Mouse (Mus musculus) layer of hippocampus, adult 11-12 months (tissue): Measurements from ENCODE around the gene Msrb3.

Experiments used
- DNase-seq: peaks from one replicate; pipeline ENCODE4 v3.0.0; 2022; ENCODE audit warnings: low spot score

Gene Msrb3

DNA sequence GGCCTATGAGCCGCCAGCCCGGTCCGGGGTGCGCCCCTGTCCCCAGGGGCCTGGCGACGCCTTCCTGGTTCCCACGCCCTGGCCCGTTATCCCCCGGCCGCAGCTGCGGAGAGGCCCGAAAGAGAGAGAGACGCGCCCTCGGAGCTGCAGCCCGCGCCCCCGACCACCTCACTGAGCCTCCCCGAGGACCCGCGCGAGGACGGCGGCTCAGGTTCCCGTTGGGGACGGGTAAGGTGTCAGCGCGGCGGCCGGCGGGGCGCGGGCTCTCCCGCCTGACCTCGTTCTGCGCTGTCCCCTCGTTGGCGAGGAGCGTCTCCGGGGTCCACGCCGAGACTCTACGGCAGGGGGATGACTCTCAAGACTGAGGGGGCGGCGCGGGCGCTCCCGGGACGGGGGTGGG is 544 bp downstream of the Msrb3 start:
- no peak for DNase-seq

DNA sequence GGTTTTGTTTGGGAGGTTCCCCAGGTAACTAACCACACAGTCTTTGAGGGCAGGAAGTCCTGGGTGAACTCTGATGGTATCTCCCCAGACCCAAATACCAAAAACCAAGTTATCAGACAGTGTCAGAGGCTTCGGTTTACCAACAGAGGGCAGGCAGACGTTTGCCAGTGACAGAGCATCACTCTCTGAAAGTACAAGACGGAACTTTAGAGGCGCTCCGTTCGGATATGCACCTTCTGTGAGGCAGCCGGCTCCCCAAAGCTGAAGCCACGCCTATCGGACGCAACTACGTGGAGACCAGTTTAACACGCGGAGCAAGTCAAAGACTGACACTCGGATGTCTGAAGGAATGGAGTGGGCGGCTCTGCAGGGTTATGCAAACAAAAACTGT is 3.0 kb downstream of the Msrb3 start:
- DNase-seq: no peak

DNA sequence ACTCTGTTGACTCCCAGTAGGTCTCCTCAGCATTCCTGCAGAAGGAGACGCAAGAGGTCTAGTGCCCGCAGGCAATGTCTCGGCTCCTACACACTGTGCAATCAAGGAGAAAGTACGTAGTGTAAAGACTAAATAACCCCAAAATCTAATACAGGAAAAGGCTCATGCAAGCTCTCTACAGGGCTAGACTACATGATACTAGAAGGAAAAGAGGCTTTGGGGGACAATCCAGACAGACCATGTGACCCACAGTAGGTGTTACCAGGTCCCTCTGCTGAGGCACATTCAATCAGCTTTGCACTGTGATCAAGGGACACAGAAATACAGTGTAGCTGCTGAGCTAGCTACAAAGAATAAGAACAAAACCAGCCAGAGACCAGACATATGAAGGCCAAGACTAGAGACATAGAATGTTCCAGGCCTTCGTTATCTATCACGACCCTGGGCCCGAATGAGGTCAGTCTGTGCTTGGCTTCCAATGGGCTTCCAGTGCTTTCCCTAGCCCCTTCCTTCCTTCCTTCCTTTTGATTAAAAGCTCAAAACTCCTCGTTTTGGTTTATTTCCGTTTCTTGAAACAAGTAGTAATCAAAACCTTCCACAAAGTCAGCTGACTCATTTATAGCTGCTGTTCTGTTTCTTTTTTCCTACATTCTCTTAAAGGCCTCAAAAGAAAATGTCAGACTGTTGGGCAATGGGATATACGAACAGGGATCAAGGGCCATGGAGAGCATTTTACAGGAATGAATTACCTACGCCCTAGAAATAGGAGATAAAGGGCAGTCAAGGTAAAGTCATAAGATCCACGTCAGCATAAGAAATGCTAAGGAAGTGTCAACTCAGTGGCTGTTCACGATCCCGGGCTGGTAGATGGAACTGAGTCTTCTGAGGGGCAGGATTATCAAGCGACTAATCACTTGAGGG is 3.7 kb downstream of the Msrb3 start:
- DNase-seq: no peak

DNA sequence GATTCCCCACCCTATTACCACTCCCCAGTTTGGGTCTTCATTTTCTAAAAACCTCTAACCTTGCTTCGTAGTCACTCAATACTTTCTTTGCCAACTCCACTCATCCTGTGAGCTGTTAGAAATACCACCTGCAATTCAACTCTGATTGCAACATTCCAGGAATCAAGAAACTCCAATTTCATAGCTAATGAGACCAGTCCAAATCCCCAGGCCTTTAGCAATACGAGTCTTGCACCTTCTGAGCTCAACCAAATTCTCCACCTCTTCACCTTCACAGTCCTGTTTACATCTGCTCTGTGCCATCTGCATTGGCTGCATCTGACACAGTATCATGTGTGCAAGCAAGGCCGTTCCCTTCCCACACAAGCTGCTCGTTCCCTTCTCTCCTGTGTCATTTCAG is 5.0 kb downstream of the Msrb3 start:
- no peak for DNase-seq

DNA sequence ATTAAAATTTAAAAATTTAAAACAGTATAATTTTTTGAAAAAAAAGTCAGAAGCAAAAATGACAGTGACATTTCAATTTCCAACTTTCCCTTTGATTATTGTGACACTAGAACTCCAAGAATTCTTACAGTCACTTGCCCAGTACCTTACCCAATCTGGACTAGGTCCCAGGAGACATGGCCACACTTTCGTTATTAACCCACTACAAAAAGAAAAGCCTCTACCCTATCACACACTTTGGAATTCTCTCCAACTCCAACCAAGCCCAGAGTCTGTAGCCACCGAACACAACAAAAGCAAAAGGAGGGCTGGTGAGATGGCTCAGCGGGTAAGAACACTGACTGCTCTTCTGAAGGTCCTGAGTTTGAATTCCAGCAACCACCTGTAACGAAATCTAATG is 7.8 kb downstream of the Msrb3 start:
- no peak for DNase-seq

DNA sequence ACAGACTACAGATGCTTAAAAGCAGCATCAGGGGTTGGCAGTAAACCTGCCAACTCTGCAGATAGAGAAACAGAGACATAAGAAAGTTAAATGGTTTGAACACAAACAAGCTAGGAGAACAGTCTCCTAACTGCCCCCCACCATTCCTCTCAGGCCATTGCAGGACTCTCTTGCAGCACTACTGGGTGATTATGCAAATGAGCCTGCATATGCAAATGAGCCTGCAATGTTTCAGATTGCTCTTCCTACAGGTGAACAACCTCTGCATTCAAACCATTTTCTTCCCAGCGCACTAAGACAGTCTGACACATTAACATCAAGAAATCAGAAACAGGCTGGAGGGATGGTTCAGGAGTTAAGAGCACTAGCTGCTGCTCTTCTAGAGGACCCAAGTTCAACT is 8.3 kb downstream of the Msrb3 start:
- DNase-seq: no peak

DNA sequence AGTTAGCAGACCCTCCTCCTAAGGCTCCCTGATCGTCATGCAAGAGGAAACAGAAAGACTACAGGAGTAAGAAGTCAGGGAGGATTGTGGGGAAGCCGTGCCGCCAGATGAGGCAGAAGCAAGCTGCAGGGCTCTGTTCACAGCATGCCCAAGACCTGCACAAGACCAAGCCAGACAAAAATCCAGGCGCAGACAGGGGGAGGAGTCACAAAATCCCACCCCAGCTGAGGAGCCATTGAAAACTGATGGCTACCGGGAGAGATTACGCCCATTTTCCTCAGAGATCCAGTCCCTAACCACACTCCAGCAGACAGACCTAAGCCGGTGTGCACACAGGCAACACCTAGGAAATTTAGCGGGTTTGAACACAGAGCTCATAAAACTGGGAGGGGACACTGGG is 10.4 kb downstream of the Msrb3 start:
- no peak for DNase-seq

DNA sequence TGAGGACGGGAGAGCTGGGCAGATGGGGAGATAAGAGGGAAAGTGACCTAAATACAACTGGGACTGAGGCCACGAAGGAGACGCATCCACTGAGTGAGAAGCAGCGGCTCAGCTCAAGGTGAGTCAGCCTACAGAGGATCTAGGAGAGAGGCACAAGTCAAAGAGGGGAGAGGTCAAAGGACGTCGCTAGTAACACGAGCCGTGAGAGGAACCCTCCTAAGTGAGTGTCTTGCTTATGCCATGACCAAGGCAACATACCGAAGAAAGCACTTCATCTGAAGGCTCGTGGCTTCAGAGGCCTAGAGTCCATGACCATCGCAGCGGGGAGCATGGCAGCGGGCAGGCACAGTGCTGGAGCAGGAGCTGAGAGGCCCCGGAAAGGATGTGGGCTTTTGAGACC is 14.7 kb downstream of the Msrb3 start:
- no peak for DNase-seq

DNA sequence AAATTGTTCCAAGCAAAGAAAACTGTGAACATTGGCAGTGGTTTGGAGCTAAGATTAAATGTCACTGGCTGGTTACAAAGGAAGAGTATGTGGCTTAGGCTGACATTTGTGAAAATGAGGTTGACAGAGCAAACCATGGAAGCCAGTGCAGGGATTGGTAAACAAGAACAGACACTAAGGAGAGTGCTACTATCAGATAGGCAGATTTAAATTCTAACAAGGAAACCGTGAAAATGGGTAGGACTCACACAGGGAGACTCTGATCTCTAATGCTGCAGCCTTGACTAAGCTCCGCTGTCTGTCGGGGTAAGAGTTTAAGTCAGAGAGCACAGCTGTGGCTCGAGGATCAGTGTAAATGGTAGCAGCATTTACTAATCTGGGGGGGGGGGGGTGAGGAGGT is 15.2 kb downstream of the Msrb3 start:
- no peak for DNase-seq

DNA sequence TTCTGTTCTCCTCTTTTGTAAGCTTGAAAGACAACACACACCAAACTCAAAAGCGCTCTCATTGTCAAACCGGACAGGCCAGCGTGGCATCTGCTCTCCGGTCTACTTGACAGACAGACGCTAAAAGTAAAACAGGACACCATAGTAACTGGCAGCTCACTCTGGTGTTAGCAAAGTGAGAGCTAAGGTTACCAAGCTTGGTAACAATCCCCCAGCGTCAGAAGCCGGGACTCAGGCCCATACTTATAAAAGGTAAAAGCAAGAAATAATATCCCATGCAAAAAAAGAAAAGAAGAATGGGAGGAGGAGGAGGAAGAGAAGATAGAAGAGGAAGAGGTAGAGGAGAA is 15.9 kb downstream of the Msrb3 start:
- no peak for DNase-seq

DNA sequence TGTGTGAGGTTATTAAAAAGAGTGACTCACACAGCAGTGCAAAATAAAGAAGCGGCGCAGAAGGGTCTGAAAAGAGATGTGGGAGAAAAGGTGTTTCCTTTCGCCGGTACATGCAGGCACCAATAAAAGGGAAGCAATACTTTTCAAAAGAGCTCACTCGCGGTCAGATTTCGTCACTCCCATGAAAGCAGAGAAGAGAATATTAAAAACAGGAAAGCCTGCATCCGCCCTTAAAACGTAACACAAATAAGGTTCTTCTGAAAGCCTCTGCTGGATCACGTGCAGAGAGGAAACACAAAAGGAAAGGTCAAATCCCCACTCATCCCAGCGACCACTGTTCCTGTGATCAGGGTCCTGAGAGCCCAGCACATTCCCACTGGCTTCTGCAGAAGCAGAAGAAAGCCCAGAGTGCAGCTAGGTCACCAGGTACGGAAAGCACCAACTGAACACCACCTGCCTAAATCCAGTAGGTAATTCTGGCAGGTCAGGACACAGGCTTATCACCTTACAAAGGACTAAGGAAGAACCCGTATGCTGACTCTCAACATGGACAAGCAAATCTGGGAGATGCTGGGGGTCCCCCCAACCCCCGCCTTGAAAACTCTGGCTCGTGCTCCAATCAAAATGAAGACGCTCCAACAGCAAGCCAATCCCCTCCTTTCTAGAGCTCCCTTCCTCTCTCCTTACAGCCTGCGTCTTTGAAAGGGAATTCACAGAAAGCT is 16.4 kb downstream of the Msrb3 start:
- DNase-seq: no peak

DNA sequence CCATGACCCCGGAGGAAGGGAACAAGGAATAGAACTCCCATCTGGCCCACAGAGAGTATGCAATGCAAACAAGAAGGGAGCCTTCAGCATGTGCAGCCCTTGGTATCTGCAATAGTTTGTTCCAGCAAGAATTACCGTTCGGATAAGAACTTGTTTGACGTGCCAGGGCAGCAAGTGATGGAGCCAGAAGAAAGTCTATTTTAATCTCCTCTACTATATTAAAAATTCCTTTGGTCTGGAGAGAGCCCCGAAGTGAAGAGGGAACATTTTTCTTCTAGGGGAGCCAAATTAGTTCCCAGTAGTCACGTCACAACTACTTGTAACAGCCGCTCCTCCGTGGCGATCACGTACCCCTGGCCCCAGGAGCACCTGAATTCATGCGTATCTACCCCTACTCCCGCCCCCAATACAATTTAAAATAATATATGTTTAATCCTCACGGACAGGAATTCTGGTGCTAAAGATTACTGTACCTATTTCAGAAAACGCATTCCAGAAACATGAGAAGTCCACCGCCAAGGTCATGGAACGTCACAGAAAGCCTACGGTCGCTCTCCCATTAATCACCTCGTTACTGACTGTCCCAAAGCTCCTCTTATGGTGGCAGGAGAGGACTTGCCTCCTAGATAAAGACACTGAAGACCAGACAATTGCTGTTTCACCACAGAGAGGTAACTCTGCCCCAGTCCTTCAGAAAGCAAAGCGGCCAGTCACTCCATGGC is 22.2 kb downstream of the Msrb3 start:
- no peak for DNase-seq

DNA sequence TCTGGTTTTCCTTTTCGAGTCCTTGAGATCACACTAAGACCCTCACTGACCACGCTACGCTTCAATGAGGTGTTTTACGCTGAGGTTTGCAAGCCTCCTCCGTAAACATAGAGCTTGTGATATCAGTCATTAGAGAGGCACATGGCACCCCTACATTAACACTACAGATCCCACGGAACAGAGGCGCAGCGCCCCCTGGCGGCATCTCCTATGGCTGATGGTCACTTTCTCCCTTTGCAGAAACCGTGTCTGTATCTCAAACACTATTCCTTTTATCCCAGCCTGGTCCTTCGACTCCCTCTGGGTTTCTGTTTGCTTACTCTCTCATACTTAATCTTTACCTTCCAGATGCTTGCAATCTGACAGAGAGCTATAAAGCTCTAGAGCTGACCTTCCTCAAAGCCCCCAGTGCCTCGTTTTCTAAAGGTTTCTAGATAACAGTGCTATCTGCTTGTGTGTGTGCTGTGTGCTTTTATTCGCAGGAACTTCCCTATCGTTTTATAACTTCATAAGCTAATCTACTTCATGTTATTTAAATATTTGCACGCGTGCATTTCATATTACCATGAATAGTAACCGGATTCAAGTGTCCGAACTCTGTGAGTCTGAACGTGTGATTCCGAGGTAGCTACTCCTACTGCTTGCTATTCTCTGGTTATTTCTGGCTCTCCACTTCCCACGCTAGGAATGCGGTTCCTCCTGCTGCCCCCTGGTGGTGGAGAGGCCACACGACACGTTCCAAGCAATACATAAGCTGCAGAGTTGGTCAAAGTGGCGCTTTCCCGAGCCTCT is 23.0 kb downstream of the Msrb3 start:
- peak; percentile 83 for DNase-seq

DNA sequence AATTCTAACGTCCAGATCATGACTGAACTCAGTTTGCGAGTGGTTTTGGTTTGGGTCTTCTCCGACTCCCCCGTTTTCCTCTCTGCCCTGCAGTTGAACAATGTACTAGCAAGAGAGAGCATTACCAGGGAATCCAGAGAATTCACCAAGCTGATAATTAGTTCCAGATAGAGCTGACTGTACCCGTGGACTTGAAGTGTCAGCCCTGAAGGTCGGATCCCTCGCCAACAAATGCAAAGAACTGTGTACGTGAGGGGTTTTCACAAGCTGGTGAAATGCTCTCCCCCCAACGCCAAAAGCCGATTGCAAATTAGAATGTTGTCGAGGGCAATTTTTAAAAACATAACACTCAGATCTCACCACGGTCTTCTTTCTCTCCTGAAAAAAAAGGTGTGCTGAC is 24.6 kb downstream of the Msrb3 start:
- DNase-seq: no peak

DNA sequence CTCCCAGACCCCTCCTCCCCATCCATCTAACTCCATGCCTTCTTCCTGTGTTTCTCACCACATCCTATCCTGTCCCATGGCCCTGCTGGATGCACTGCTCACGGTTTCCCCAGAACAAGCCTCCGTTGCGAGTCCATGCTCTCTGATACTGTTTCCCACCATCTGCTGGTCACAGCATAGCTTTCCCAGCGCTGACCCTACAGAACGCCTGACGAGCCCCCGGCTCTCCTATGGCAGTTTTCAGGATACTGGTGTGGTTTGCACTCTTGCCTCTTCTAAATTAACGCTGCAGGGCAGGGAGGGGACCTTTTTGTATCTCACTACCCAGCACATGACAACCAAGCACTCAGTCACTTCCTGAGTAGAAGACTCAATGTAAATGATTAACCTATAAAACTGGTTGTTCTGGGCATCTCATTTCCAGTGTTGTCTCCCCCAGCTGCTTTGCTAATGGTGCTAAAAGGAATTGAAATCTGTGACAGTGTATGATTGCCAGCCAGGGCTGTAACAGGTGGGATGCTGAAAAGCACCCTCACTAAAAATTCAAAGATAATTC is 25.2 kb downstream of the Msrb3 start:
- DNase-seq: no peak

DNA sequence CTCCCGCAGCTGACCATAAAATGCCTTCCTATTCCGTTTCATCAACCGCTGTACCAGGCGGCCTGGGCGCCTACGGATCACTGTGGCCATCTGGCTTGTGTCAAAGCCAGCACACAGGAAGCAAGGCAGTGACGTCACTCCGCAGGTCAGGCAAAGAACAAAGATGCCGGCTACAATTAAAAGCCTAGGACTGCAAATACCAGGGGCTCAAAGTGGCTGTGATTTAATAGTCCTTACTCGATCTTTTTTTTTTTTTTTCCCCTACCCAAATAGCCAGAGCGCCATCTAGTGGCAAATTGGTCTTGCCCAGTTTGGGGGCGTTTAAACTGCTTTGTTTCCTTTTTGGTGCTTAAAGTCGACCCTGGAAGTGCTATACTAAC is 26.4 kb downstream of the Msrb3 start:
- DNase-seq: peak; percentile 17

DNA sequence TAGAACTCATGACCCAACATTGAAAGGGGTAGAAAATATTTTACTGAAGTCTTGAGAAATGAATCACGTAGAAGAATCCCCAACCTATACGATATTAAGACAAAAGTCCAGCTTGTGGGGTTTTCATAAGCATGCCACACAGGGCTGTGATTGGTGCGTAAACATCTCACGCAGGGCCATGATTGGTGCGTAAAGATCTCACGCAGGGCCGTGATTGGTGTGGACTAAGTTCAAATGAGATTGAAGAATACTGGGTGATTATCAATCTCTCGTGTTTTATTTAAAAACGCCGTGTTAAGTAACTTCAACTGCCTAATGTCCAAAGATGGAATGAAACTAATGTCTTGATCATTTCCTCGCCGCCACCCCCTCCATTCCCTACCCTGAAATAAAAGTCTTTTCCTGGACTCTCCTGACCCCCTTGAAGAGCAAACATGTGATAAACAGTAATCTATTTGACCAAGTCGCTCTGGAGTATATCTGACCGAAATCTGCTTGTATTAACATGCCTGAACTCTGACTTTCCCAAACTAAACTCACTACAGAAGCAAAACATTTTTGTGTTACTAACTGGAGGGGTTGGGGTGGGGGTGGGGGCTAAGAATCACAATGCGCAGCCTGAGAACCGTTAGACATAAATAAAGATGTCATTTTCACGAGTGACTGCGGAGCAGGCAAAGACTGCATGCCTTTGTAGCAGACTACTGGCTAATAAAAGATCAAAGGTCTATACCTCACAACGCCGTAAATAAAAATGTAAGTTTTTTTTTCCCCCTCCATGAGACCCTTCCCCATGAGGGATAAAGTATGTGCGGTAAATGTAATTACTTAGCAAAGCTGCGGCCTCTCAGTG is 27.0 kb downstream of the Msrb3 start:
- no peak for DNase-seq

DNA sequence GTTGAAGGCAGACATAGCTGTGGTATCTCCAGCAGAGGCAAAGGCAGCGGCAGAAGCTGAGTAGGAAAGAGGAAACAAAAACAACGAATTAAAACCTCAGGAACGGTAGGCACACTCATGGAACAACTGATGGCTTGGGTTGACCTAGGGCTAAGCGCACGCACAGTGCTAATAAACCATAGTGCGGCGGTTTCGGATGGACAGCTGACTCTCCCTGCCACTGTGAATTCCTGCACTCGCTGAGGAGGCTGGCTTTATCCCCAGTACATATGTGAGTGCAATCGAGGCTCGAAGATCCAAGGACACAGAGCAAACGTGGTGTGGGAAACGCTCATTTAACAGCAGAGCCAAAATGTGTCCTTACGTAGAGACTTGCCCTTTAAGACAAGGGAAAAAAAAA is 27.8 kb downstream of the Msrb3 start:
- no peak for DNase-seq

DNA sequence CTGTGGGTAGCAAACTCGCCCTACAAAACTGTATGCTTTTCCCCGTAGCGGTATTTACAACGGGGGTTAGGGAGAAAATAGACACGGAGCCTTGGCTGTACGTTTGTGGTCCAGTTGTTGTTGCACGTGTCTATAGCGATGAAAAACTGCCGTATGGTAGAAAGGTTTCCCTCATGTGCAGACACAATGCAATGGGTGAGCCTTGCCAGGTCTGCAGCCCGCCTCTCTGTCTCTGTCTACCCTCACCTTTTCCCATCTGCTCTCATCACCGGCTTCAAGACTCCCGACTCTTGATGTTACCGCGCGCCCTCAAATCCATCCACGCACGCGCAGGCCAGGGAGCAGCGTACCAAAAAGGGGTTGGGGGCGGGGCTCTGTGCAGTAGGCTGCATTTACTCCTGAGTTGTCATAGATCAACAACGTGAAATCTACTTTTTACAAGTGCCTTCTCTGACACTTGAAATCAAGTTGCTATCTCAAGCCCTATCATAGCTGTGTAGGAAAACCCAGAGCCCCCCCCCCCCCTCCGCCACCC is 29.6 kb downstream of the Msrb3 start:
- no peak for DNase-seq

DNA sequence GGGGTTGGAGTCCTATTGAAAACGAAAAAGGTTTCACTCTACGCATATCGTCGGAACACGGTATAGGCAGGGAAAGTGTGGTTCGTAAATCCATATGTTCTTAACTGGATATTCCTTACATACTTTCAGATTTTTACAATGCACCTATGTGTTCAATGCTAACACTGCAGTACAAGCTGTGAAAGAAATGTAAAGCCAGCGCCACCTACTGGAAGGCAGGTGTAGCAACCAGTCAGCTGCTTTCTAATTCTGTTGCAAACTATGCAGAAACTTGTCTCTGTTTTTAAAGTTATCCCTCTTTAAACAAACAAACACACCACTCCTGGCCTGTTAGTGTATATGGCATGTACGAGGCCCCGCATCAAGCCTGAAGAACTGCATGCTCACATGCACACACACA is 34.5 kb downstream of the Msrb3 start:
- peak; percentile 60 for DNase-seq

DNA sequence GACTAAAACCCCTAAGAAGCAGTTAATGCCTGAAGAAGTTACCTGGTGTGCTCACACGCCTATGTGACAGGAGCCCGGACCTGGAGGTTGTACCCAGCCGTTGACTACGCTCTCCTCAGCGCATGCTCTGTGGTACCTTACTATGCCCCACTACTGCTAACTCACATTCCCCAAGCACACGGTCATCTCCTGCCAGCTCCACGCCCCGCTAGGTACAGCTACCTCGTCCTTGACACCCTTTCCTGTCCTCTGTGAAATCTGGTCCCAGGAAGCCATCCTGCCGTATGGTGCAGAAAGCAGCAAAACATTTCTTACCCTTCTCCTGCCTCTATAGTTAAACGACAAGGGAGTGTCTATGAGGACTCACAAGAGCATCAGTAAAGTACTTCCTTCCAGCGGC is 37.2 kb downstream of the Msrb3 start:
- DNase-seq: no peak
